Mouse (Mus musculus) erythroblast, embryonic 14.5 days (primary cell): Measurements from ENCODE around the gene Pi4k2a.
"Not testable (repeated sequence)": the region's sequence is repeated elsewhere in the genome, so short reads cannot be mapped to it uniquely, and the experiment has no call there.

Source experiments
- GATA1 ChIP-seq: IDR thresholded peaks from 2 replicates; pipeline ENCODE4 v1.6.1; 2012; ENCODE audit warnings: low read length, inconsistent platforms, mixed read lengths
- TAL1 ChIP-seq: IDR thresholded peaks from 3 replicates; pipeline ENCODE4 v1.6.1; 2012; ENCODE audit warnings: low read length, inconsistent platforms, mixed read lengths

GRCm38 (mm10) chr19:42081613-42082012 is 8.7 kb upstream of the Pi4k2a start:
- TF ChIP-seq TAL1, GATA1: not testable (repeated sequence)
